Mouse (Mus musculus): Measurements from ENCODE around the gene Fxr1.

DNA sequence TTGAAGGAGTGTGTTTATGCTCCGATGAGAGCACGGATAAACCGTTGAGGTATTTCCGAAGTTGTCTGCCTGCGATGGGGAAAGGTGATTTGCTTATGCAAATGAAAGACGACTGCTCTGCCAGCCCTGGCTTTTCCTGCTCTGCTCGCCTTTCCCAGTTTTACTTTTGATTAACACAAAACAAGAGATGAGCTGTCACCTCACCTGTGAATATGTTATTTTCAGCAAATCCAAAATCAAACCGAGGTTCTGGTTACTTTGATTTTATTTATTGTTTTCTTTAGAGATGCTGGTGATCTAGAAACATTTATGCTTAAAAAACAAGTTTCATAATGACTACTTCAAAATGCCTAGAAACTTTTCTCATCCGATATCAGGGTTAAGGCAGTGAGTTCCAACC lies 86.7 kb downstream of the Fxr1 start:
- no peak for TF ChIP-seq POLR2A (IDR thresholded peaks at IDR 0.05; ENCODE audit: borderline replicate concordance, extremely low read depth, insufficient read depth, insufficient read length, poor library complexity, severe bottlenecking)
- TF ChIP-seq CTCF (IDR thresholded peaks at IDR 0.05; ENCODE audit: borderline replicate concordance, extremely low read depth, insufficient read depth, insufficient read length), result no peak

Measured in brain, embryonic 14.5 days (tissue).